Mouse (Mus musculus) heart, adult 2 months (tissue): Measurements from ENCODE around the gene Rpl18a.

Source experiments
- CTCF ChIP-seq: fragments of 200-600 bp; IDR thresholded peaks from 2 replicates; pipeline ENCODE4 v1.8.1; 2022; ENCODE audit warnings: antibody characterized with exemption, mild to moderate bottlenecking, moderate library complexity
- EP300 ChIP-seq: fragments of 200-500 bp; IDR thresholded peaks from 2 replicates; pipeline ENCODE4 v1.6.1; 2011; ENCODE audit warnings: low read depth, low read length, control low read depth; ENCODE audit not compliant: insufficient read depth
- POLR2A ChIP-seq: fragments of 200-500 bp; IDR thresholded peaks from 2 replicates; pipeline ENCODE4 v1.6.1; 2011; ENCODE audit warnings: mild to moderate bottlenecking, low read depth, low read length, control low read depth; ENCODE audit not compliant: insufficient read depth

DNA sequence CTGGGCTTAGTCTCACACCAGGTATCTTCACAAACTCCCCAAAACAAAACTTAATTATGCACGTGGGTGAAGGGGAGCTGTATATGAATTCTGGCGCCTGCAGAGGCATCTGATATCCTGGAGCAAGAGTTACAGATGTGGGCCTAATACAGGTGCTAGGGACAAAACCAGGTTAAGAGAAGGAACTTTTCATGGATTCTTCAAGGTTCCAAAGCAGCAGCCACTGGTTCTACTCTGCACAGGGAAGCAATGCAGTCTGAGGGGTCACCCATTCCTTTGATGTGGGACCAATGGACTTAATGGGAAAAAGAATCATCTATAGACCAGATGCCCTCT, 2.9 kb downstream of the Rpl18a start:
- no peak for TF ChIP-seq CTCF
- no peak for TF ChIP-seq POLR2A
- no peak for TF ChIP-seq EP300
